Mouse (Mus musculus) liver, embryonic 11.5 days (tissue): ENCODE measurements around the gene Stxbp2. TPM values are rescaled to one million over a fixed set of nuclear protein-coding genes. Genes with fewer than 3 reads are reported as not detected.

Source experiments
- ATAC-seq: fragments of 200-750 bp; cut with Nextera tagmentation; replicated peaks from 2 replicates; pipeline ENCODE4 v1.8.0; 2017; ENCODE audit warnings: moderate number of reproducible peaks, mild to moderate bottlenecking, moderate TSS enrichment, moderate library complexity; ENCODE audit not compliant: low FRiP score
- DNase-seq: peaks from one replicate; pipeline ENCODE4 v3.0.0-alpha.2; 2017; ENCODE audit warnings: low spot score
- H3K27ac ChIP-seq: fragments of 300-500 bp; sonication (generic); 2 replicates; pipeline ENCODE4 v1.5.1; 2014; ENCODE audit warnings: mild to moderate bottlenecking, low read depth, low read length, control low read depth
- H3K27me3 ChIP-seq: fragments of 300-500 bp; sonication (generic); replicated peaks from 2 replicates; pipeline ENCODE4 v1.6.1; 2014; ENCODE audit warnings: low read length, mixed read lengths; ENCODE audit not compliant: control insufficient read depth, insufficient read depth
- H3K36me3 ChIP-seq: fragments of 300-500 bp; sonication (generic); 2 replicates; pipeline ENCODE4 v1.6.1; 2014; ENCODE audit warnings: mild to moderate bottlenecking, low read length, moderate library complexity, mixed read lengths; ENCODE audit not compliant: control insufficient read depth, insufficient read depth
- H3K4me1 ChIP-seq: fragments of 300-500 bp; sonication (generic); replicated peaks from 2 replicates; pipeline ENCODE4 v1.6.1; 2014; ENCODE audit warnings: low read length, mixed read lengths; ENCODE audit not compliant: control insufficient read depth, insufficient read depth
- H3K4me2 ChIP-seq: fragments of 300-500 bp; sonication (generic); 2 replicates; pipeline ENCODE4 v1.6.1; 2014; ENCODE audit warnings: mild to moderate bottlenecking, control low read depth, moderate library complexity
- H3K4me3 ChIP-seq: fragments of 300-500 bp; sonication (generic); 2 replicates; pipeline ENCODE4 v1.5.1; 2014; ENCODE audit warnings: low read depth, low read length, control low read depth
- H3K9ac ChIP-seq: fragments of 300-500 bp; sonication (generic); 2 replicates; pipeline ENCODE4 v1.6.1; 2014; ENCODE audit warnings: low read depth, low read length, control low read depth
- H3K9me3 ChIP-seq: fragments of 300-500 bp; sonication (generic); 2 replicates; pipeline ENCODE4 v1.6.1; 2016; ENCODE audit warnings: low read length, inconsistent platforms, mixed read lengths; ENCODE audit not compliant: control insufficient read depth
- WGBS: fragments of 180-500 bp; shearing (Covaris S2); extraction: QIAGEN DNeasy Blood & Tissue Kit; methylation state at CpG from one replicate; pipeline ENCODE4 v1.1.7; 2014; 5-methylcytosine and 5-hydroxymethylcytosine counted together
- polyA plus RNA-seq: library from polyadenylated mRNA; unstranded; fragments of >200 nt; fragmentation: Nextera tagmentation; extraction: Ambion mirVana; gene quantifications from 2 replicates; pipeline ENCODE4 v1.2.1, GENCODE M21; 2014

Stxbp2 gene
- polyA plus RNA-seq, 1 experiment from 2014 or later: 105 TPM

- Histone ChIP-seq H3K4me2 (no peak overlapping the region), H3K9me3 (no peaks in the 10 kb centered on the region), H3K4me1 (peaks cover 13% of the 10 kb centered on the region), H3K4me3 (no peak overlapping the region), H3K9ac (no peak overlapping the region), H3K27ac (no peak overlapping the region), H3K27me3 (no peaks in the 10 kb centered on the region), H3K36me3 (peaks cover 23% of the 10 kb centered on the region)
- DNase-seq (no peak), ATAC-seq (no peak)
- WGBS: 95% methylated on average over 5 of the region's 5 CpGs
Observed at GRCm38 (mm10) chr8:3679656-3680055, 48.9 kb downstream of the Stxbp2 start.

GRCm38 (mm10) chr8:3682435-3682834 lies 51.7 kb downstream of the Stxbp2 start:
- H3K4me2 ChIP-seq: no peak overlapping the region
- H3K4me1 ChIP-seq: peaks cover 9% of the 10 kb centered on the region
- WGBS: 84% methylated on average over 5 of the region's 5 CpGs
- H3K9me3 ChIP-seq: no peaks in the 10 kb centered on the region
- no peak for DNase-seq
- H3K4me3 ChIP-seq: no peak overlapping the region
- peaks cover 23% of the 10 kb centered on the region for H3K36me3 ChIP-seq
- no peak overlapping the region for H3K9ac ChIP-seq
- no peak for ATAC-seq
- H3K27me3 ChIP-seq: no peaks in the 10 kb centered on the region
- no peak overlapping the region for H3K27ac ChIP-seq

- H3K27ac ChIP-seq: no peak overlapping the region
- WGBS: 71% methylated on average over 6 of the region's 6 CpGs
- no peak overlapping the region for H3K4me3 ChIP-seq
- H3K4me2 ChIP-seq: no peak overlapping the region
- H3K36me3 ChIP-seq: peaks cover 21% of the 10 kb centered on the region
- no peak overlapping the region for H3K9ac ChIP-seq
- H3K9me3 ChIP-seq: no peaks in the 10 kb centered on the region
- H3K4me1 ChIP-seq: no peaks in the 10 kb centered on the region
- DNase-seq: no peak
- H3K27me3 ChIP-seq: no peaks in the 10 kb centered on the region
- ATAC-seq: no peak
Observed at GRCm38 (mm10) chr8:3683408-3684176, 52.8 kb downstream of the Stxbp2 start.

- no peak overlapping the region for H3K4me2 ChIP-seq
- ATAC-seq (no peak; the same call in 1 of the 2 replicates), DNase-seq (no peak)
- H3K9ac ChIP-seq: no peak overlapping the region
- peaks cover 11% of the 10 kb centered on the region for H3K36me3 ChIP-seq
- no peaks in the 10 kb centered on the region; the same call in 1 of the 2 replicates for H3K27me3 ChIP-seq
- no peak overlapping the region for H3K4me3 ChIP-seq
- H3K27ac ChIP-seq: no peak overlapping the region
- H3K4me1 ChIP-seq: no peaks in the 10 kb centered on the region
- no peaks in the 10 kb centered on the region for H3K9me3 ChIP-seq
Observed at GRCm38 (mm10) chr8:3684530-3684929, 53.8 kb downstream of the Stxbp2 start.

GRCm38 (mm10) chr8:3685422-3685821 lies 54.7 kb downstream of the Stxbp2 start:
- no peak overlapping the region for H3K4me2 ChIP-seq

GRCm38 (mm10) chr8:3687537-3687936 lies 56.8 kb downstream of the Stxbp2 start:
- no peaks in the 10 kb centered on the region for H3K9me3 ChIP-seq
- WGBS: 63% methylated on average over 6 of the region's 6 CpGs
- H3K4me1 ChIP-seq: no peaks in the 10 kb centered on the region
- DNase-seq (no peak), ATAC-seq (no peak)
- no peak overlapping the region for H3K9ac ChIP-seq
- H3K27me3 ChIP-seq: no peaks in the 10 kb centered on the region; the same call in 1 of the 2 replicates
- H3K36me3 ChIP-seq: no peaks in the 10 kb centered on the region; the same call in 1 of the 2 replicates
- no peak overlapping the region for H3K27ac ChIP-seq
- no peak overlapping the region for H3K4me2 ChIP-seq
- H3K4me3 ChIP-seq: no peak overlapping the region

More at GRCm38 (mm10) chr8:3685422-3685821, 54.7 kb downstream of the Stxbp2 start:
- Histone ChIP-seq H3K27me3 (no peaks in the 10 kb centered on the region; the same call in 1 of the 2 replicates), H3K36me3 (peaks cover 8% of the 10 kb centered on the region), H3K9ac (no peak overlapping the region), H3K27ac (no peak overlapping the region), H3K9me3 (no peaks in the 10 kb centered on the region), H3K4me3 (no peak overlapping the region), H3K4me1 (no peaks in the 10 kb centered on the region)
- DNase-seq (no peak), ATAC-seq (no peak)
- WGBS: 61% methylated on average over 5 of the region's 5 CpGs

GRCm38 (mm10) chr8:3690774-3691173 lies 60.0 kb downstream of the Stxbp2 start:
- Histone ChIP-seq H3K36me3 (no peaks in the 10 kb centered on the region), H3K9ac (no peak overlapping the region), H3K4me2 (no peak overlapping the region), H3K4me3 (no peak overlapping the region), H3K27ac (no peak overlapping the region), H3K4me1 (no peaks in the 10 kb centered on the region), H3K9me3 (no peaks in the 10 kb centered on the region), H3K27me3 (no peaks in the 10 kb centered on the region; the same call in 1 of the 2 replicates)
- WGBS: 60% methylated on average over 3 of the region's 3 CpGs
- no peak for ATAC-seq
- no peak for DNase-seq
